Mouse (Mus musculus) testis, adult 2 months (tissue): ENCODE results near the gene 6430628N08Rik. TPM values are rescaled to one million over a fixed set of nuclear protein-coding genes. Genes with fewer than 3 reads are reported as not detected.

Experiments
- H3K27ac ChIP-seq: fragments of 200-500 bp; 2 replicates; pipeline ENCODE4 v1.5.1; 2012; ENCODE audit warnings: low read depth, low read length; ENCODE audit not compliant: control insufficient read depth, insufficient read depth
- H3K27me3 ChIP-seq: fragments of 200-500 bp; 2 replicates; pipeline ENCODE4 v1.6.1; 2012; ENCODE audit warnings: mild to moderate bottlenecking, low read length, moderate library complexity; ENCODE audit not compliant: control insufficient read depth, insufficient read depth
- H3K36me3 ChIP-seq: fragments of 200-500 bp; 2 replicates; pipeline ENCODE4 v1.6.1; 2012; ENCODE audit warnings: mild to moderate bottlenecking, low read length; ENCODE audit not compliant: control insufficient read depth, insufficient read depth
- H3K4me1 ChIP-seq: fragments of 200-500 bp; 2 replicates; pipeline ENCODE4 v1.6.1; 2012; ENCODE audit warnings: low read length; ENCODE audit not compliant: control insufficient read depth, insufficient read depth
- H3K4me3 ChIP-seq: fragments of 200-500 bp; 2 replicates; pipeline ENCODE4 v1.5.1; 2012; ENCODE audit warnings: low read depth, mild to moderate bottlenecking, low read length, moderate library complexity, mixed read lengths; ENCODE audit not compliant: control insufficient read depth
- CTCF ChIP-seq: fragments of 200-500 bp; IDR thresholded peaks from 2 replicates; pipeline ENCODE4 v1.5.1; 2012; ENCODE audit warnings: low read depth, mild to moderate bottlenecking, inconsistent platforms, low read length, moderate library complexity; ENCODE audit not compliant: control insufficient read depth, insufficient read depth, insufficient replicate concordance
- POLR2A ChIP-seq: fragments of 200-500 bp; IDR thresholded peaks from 2 replicates; pipeline ENCODE4 v1.6.1; 2012; ENCODE audit warnings: low read depth, mild to moderate bottlenecking, inconsistent platforms, low read length, moderate library complexity; ENCODE audit not compliant: control insufficient read depth
- polyA plus RNA-seq: library from polyadenylated mRNA; depleted of rRNA; stranded (reverse); fragments of >200 nt; gene quantifications from 2 replicates; pipeline ENCODE4 v1.2.3, GENCODE M21; 2012

The 6430628N08Rik gene
- polyA plus RNA-seq, 1 experiment = not detected

DNA sequence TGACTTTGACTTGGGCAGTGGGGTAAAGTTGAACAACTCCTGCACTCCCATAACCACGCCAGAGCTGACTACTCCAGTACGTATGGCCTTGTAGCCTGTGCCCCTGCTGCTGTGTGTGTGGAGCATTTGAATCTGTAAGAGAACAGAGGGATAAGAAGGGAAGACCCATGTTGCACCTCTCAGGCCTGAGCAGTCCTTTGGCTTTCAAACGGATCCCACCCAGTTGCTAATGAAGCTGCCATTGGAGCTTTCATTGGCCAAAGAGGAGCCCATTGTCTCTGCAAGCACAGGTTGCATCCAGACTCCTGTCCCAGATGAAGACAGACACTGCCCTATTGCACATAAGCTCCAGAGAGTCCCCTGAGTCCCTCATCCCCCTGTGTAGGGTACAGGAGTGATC lies 17.2 kb upstream of the 6430628N08Rik start:
- no peaks in the 10 kb centered on the region for H3K4me1 ChIP-seq
- peaks cover 4% of the 10 kb centered on the region for H3K36me3 ChIP-seq
- no peak for TF ChIP-seq POLR2A
- TF ChIP-seq CTCF = no peak

GRCm38 (mm10) chr4:115878216-115878678 lies 12.2 kb upstream of the 6430628N08Rik start:
- Histone ChIP-seq H3K4me1 (no peaks in the 10 kb centered on the region; the same call in 1 of the 2 replicates), H3K27me3 (no peaks in the 10 kb centered on the region), H3K36me3 (peaks cover 4% of the 10 kb centered on the region), H3K27ac (no peak overlapping the region), H3K4me3 (no peak overlapping the region)
- TF ChIP-seq POLR2A = no peak
- TF ChIP-seq CTCF = no peak

More for the DNA sequence above, 17.2 kb upstream of the 6430628N08Rik start:
- no peak overlapping the region for H3K27ac ChIP-seq
- no peak overlapping the region for H3K4me3 ChIP-seq
- H3K27me3 ChIP-seq = no peaks in the 10 kb centered on the region

DNA sequence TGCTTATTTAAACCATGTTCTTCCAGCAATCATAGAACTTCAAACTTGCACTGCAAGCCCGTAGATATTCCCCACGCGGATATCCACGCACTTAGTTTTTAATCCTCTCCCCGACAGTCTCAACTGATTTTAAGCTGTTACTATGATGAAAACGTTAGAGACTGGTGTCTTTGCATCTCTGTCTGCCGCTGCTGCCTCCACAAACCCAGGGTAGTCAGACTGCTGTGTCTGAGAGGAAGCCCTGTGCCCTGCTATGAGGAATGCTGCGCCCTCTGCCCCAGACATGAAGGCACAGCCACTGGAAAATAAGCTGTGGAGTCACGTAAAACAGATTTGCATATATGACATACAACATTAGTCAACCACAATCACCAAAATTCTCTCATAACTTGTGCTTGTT lies 11.6 kb upstream of the 6430628N08Rik start:
- Histone ChIP-seq H3K36me3 (peaks cover 1% of the 10 kb centered on the region), H3K27me3 (no peaks in the 10 kb centered on the region), H3K4me1 (no peaks in the 10 kb centered on the region; the same call in 1 of the 2 replicates), H3K4me3 (no peak overlapping the region), H3K27ac (no peak overlapping the region)
- TF ChIP-seq CTCF = no peak
- no peak for TF ChIP-seq POLR2A

DNA sequence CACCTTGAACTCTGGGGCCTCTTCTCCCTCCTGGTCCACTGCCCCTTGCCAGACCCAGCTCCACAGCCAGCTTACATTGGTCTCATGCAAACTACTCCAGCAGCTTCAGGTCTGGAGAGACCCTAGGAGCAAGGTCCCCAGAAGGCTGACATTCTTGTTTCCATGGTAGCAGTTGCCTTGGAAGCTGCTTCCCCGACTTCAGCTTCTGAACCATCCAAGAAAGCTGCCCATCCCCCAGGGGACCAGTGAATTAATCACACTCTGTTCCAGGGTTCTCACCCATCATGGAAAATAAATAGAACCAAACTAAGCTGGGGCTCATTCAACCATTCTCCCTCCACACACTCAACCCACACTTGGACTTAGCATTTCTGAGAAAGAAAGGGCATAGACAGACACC lies 9.3 kb upstream of the 6430628N08Rik start:
- no peak for TF ChIP-seq POLR2A
- H3K36me3 ChIP-seq = no peaks in the 10 kb centered on the region; the same call in 1 of the 2 replicates
- H3K27ac ChIP-seq = no peak overlapping the region
- no peaks in the 10 kb centered on the region; the same call in 1 of the 2 replicates for H3K4me1 ChIP-seq
- no peaks in the 10 kb centered on the region for H3K27me3 ChIP-seq
- no peak overlapping the region for H3K4me3 ChIP-seq

DNA sequence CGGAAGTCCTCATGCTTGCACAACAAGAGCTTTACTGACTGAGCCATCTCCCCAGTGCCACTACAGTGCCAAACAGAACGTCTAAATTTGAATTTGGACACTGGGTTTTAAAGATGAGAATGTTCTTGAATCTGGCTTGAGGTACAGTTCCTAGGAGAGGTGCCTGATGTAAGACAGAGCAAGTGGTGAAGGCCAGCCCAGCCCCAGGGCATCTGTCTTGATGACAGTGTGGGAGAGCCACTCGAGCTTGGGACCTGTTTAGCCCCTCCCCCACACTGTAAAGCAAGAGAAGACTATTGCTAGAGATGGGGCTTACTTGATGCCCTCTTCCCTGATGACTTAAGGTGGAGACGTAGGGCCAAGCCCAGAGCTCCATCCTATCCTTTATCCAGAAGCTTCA lies 8.3 kb upstream of the 6430628N08Rik start:
- no peaks in the 10 kb centered on the region; the same call in 1 of the 2 replicates for H3K4me1 ChIP-seq
- no peaks in the 10 kb centered on the region; the same call in 1 of the 2 replicates for H3K36me3 ChIP-seq
- TF ChIP-seq POLR2A (no peak), CTCF (no peak)
- H3K27ac ChIP-seq = no peak overlapping the region
- no peak overlapping the region for H3K4me3 ChIP-seq
- no peaks in the 10 kb centered on the region for H3K27me3 ChIP-seq

- H3K36me3 ChIP-seq = no peaks in the 10 kb centered on the region
- no peaks in the 10 kb centered on the region; the same call in 1 of the 2 replicates for H3K4me1 ChIP-seq
- no peak within 1 kb of the TSS for H3K27ac ChIP-seq
- TF ChIP-seq CTCF (no peak), POLR2A (no peak)
- no peak within 1 kb of the TSS for H3K4me3 ChIP-seq
- no peaks in the 10 kb centered on the region for H3K27me3 ChIP-seq
These were observed 6.4 kb upstream of the 6430628N08Rik start, which contains the start of gene Kncn for GRCm38 (mm10) chr4:115884022-115884421. Gene Kncn (plus strand): TSS chr4:115884400.

GRCm38 (mm10) chr4:115885846-115886245 lies 4.6 kb upstream of the 6430628N08Rik start:
- Histone ChIP-seq H3K36me3 (no peaks in the 10 kb centered on the region), H3K27me3 (no peaks in the 10 kb centered on the region), H3K4me1 (peaks cover 7% of the 10 kb centered on the region), H3K4me3 (no peak overlapping the region), H3K27ac (no peak overlapping the region)
- TF ChIP-seq CTCF (no peak), POLR2A (no peak)

- no peak for TF ChIP-seq CTCF
- no peak for TF ChIP-seq POLR2A
- Histone ChIP-seq H3K27ac (no peak overlapping the region), H3K36me3 (no peaks in the 10 kb centered on the region), H3K4me1 (peaks cover 7% of the 10 kb centered on the region), H3K27me3 (no peaks in the 10 kb centered on the region), H3K4me3 (no peak overlapping the region)
These were observed 3.6 kb upstream of the 6430628N08Rik start for GRCm38 (mm10) chr4:115886875-115887274.
